Mouse (Mus musculus): ENCODE measurements around the gene Mpc2. TPM values are rescaled to one million over a fixed set of nuclear protein-coding genes. Genes with fewer than 3 reads are reported as not detected.

Mpc2 gene
- polyA plus RNA-seq, 1 experiment from 2014 or later: 122 TPM

GRCm38 (mm10) chr1:165503307-165504024, 43.0 kb downstream of the Mpc2 start:
- Histone ChIP-seq H3K4me1 (replicated peaks) (0 out of 2 replicates have a peak, but pooled peaks cover 2% of the 10 kb centered on the region), H3K27ac (no peak overlapping the region), H3K9ac (replicated peaks) (no peak overlapping the region), H3K36me3 (no peaks in the 10 kb centered on the region), H3K9me3 (no peaks in the 10 kb centered on the region), H3K4me2 (no peak overlapping the region), H3K27me3 (no peaks in the 10 kb centered on the region), H3K4me3 (replicated peaks) (no peak overlapping the region)
- ATAC-seq (ENCODE audit: insufficient number of reproducible peaks, insufficient read depth, low FRiP score, low TSS enrichment, low read depth): no peak
- WGBS: 38% methylated on average over 10 of the region's 10 CpGs

GRCm38 (mm10) chr1:165506303-165506702, 45.9 kb downstream of the Mpc2 start:
- no peak overlapping the region for H3K9ac ChIP-seq (replicated peaks)
- H3K27ac ChIP-seq: no peak overlapping the region
- H3K36me3 ChIP-seq: no peaks in the 10 kb centered on the region
- H3K4me1 ChIP-seq (replicated peaks): 0 out of 2 replicates have a peak, but pooled peaks cover 2% of the 10 kb centered on the region
- no peak for ATAC-seq (ENCODE audit: insufficient number of reproducible peaks, insufficient read depth, low FRiP score, low TSS enrichment, low read depth)
- no peaks in the 10 kb centered on the region for H3K9me3 ChIP-seq
- H3K27me3 ChIP-seq: no peaks in the 10 kb centered on the region
- no peak overlapping the region for H3K4me2 ChIP-seq
- H3K4me3 ChIP-seq (replicated peaks): no peak overlapping the region
- 91% methylated on average over 6 of the region's 6 CpGs for WGBS

- Histone ChIP-seq H3K4me2 (no peak overlapping the region), H3K36me3 (no peaks in the 10 kb centered on the region), H3K9me3 (no peaks in the 10 kb centered on the region), H3K27me3 (no peaks in the 10 kb centered on the region), H3K4me1 (replicated peaks) (no peaks in the 10 kb centered on the region), H3K9ac (replicated peaks) (no peak overlapping the region), H3K27ac (no peak overlapping the region), H3K4me3 (replicated peaks) (no peak overlapping the region)
- ATAC-seq (ENCODE audit: insufficient number of reproducible peaks, insufficient read depth, low FRiP score, low TSS enrichment, low read depth): no peak
- 88% methylated on average over 6 of the region's 6 CpGs for WGBS
Measured at GRCm38 (mm10) chr1:165510161-165510560, 49.7 kb downstream of the Mpc2 start.

GRCm38 (mm10) chr1:165520716-165521115, 60.3 kb downstream of the Mpc2 start:
- Histone ChIP-seq H3K4me3 (replicated peaks) (no peak overlapping the region), H3K27ac (no peak overlapping the region), H3K9ac (replicated peaks) (no peak overlapping the region), H3K36me3 (no peaks in the 10 kb centered on the region), H3K27me3 (no peaks in the 10 kb centered on the region), H3K4me2 (no peak overlapping the region), H3K9me3 (no peaks in the 10 kb centered on the region), H3K4me1 (replicated peaks) (no peaks in the 10 kb centered on the region)
- WGBS: 87% methylated on average over 7 of the region's 7 CpGs
- ATAC-seq (ENCODE audit: insufficient number of reproducible peaks, insufficient read depth, low FRiP score, low TSS enrichment, low read depth): no peak

Other genes starting within 250 kb of the Mpc2 start
- 93.2 and 95.9 TPM in 2 replicates for gene Tiprl, start 223.6 kb upstream of the Mpc2 start, polyA plus RNA-seq (2016; fragmentation: Nextera tagmentation; extraction: Ambion mirVana)
- gene Gpr161, start 164.8 kb upstream of the Mpc2 start, polyA plus RNA-seq (2016; fragmentation: Nextera tagmentation; extraction: Ambion mirVana): 2.2 and 2.3 TPM in 2 replicates
- 11.4 and 12.2 TPM in 2 replicates for gene Dcaf6, start 162 bp upstream of the Mpc2 start, polyA plus RNA-seq (2016; fragmentation: Nextera tagmentation; extraction: Ambion mirVana)
- gene Adcy10, start 24.5 kb downstream of the Mpc2 start, polyA plus RNA-seq (2016; fragmentation: Nextera tagmentation; extraction: Ambion mirVana): 0.10 TPM in 1 of 2 replicates, not detected in the other
- 172 and 173 TPM in 2 replicates for gene Mpzl1, start 173.9 kb downstream of the Mpc2 start, polyA plus RNA-seq (2016; fragmentation: Nextera tagmentation; extraction: Ambion mirVana)
- gene Rcsd1, start 249.1 kb downstream of the Mpc2 start, polyA plus RNA-seq (2016; fragmentation: Nextera tagmentation; extraction: Ambion mirVana): 10.8 and 13.4 TPM in 2 replicates